Mouse (Mus musculus) brown adipose tissue, adult 24 weeks (tissue): ENCODE data around the gene Mov10l1. TPM values are rescaled to one million over a fixed set of nuclear protein-coding genes. Genes with fewer than 3 reads are reported as not detected.

ENCODE experiments used
- polyA plus RNA-seq: library from polyadenylated mRNA; stranded (reverse); fragments of >200 nt; gene quantifications from 2 replicates; pipeline ENCODE4 v1.2.4, GENCODE M21; 2012; ENCODE audit not compliant: missing spikeins, insufficient read depth, insufficient read length

Mov10l1 gene
- polyA plus RNA-seq, 1 experiment, result not detected

Other genes with a start within 250 kb of the Mov10l1 start
- 10.3 and 11.8 TPM in 2 replicates for gene Brd1, start 248.7 kb upstream of the Mov10l1 start, polyA plus RNA-seq
- gene Zbed4, start 231.2 kb upstream of the Mov10l1 start, polyA plus RNA-seq, result 2.9 and 3.8 TPM in 2 replicates
- gene Alg12, start 163.6 kb upstream of the Mov10l1 start, polyA plus RNA-seq, result 6.0 and 7.2 TPM in 2 replicates
- 7.8 and 12.6 TPM in 2 replicates for gene Creld2, start 163.3 kb upstream of the Mov10l1 start, polyA plus RNA-seq
- gene Pim3, start 120.7 kb upstream of the Mov10l1 start, polyA plus RNA-seq, result 29.2 and 73.9 TPM in 2 replicates
- gene Ttll8, start 28.5 kb upstream of the Mov10l1 start, polyA plus RNA-seq, result not detected in 2 replicates
- gene Mlc1, start 3.9 kb upstream of the Mov10l1 start, polyA plus RNA-seq, result not detected in 2 replicates
- not detected in 2 replicates for gene Panx2, start 76.8 kb downstream of the Mov10l1 start, polyA plus RNA-seq
- gene Trabd, start 92.2 kb downstream of the Mov10l1 start, polyA plus RNA-seq, result 20.4 and 23.3 TPM in 2 replicates
- 26.1 and 34.7 TPM in 2 replicates for gene Selenoo, start 106.2 kb downstream of the Mov10l1 start, polyA plus RNA-seq
- 3.9 and 6.1 TPM in 2 replicates for gene Tubgcp6, start 140.2 kb downstream of the Mov10l1 start, polyA plus RNA-seq
- 4.6 and 6.8 TPM in 2 replicates for gene Hdac10, start 145.8 kb downstream of the Mov10l1 start, polyA plus RNA-seq
- 6.6 and 7.5 TPM in 2 replicates for gene Mapk12, start 157.8 kb downstream of the Mov10l1 start, polyA plus RNA-seq
- gene Mapk11, start 166.7 kb downstream of the Mov10l1 start, polyA plus RNA-seq, result 1.1 and 2.5 TPM in 2 replicates
- gene Plxnb2, start 197.9 kb downstream of the Mov10l1 start, polyA plus RNA-seq, result 5.4 and 7.5 TPM in 2 replicates
- 1.8 and 2.2 TPM in 2 replicates for gene Dennd6b, start 213.6 kb downstream of the Mov10l1 start, polyA plus RNA-seq
- 23.0 and 25.7 TPM in 2 replicates for gene Ppp6r2, start 228.6 kb downstream of the Mov10l1 start, polyA plus RNA-seq